In genomic region chr11:11961917-11962628, GRCm38 (mm10) we compare ENCODE assay signal across 9 mouse cellular contexts.
DNase-seq lines count a peak whose midpoint lies in the region; ATAC-seq and TF ChIP-seq lines count a peak whose summit lies in the region.
"Had no signal": no experiment of that assay in that cellular context is flagged by ENCODE, and none has a peak within 500 bp of the region (broad histone marks: within the 10 kb centered on the region; RNA-seq: fewer than 3 reads in every experiment).

No protein-coding gene starts in this region.

- no peak for TF ChIP-seq CTCF in liver, embryonic 14.5 days (IDR thresholded peaks at IDR 0.05; ENCODE audit: low read depth)

- peak; percentile 87 for TF ChIP-seq EP300 in liver, embryonic 14.5 days (IDR thresholded peaks at IDR 0.05; ENCODE audit: low read depth)

- 16% methylated on average over 5 of the region's 5 CpGs for WGBS in heart, embryonic 15.5 days
- WGBS in liver, embryonic 14.5 days (ENCODE audit: insufficient replicate concordance) = 42% methylated on average over 5 of the region's 5 CpGs

- peaks cover 81% of the 10 kb centered on the region for H3K4me1 ChIP-seq in heart, embryonic 15.5 days (replicated peaks)
- peaks cover 44 to 55% of the 10 kb centered on the region in 2 experiments for H3K4me1 ChIP-seq in liver, embryonic 14.5 days (replicated peaks; ENCODE audit: control insufficient read depth in 2 of 2, insufficient read depth in 2 of 2, low read length in 1 of 2)

- no peaks in the 10 kb centered on the region for H3K9me3 ChIP-seq in heart, embryonic 15.5 days (replicated peaks)
- H3K9me3 ChIP-seq in liver, embryonic 14.5 days (ENCODE audit: control insufficient read depth, low read length) = no peaks in the 10 kb centered on the region
- H3K9me3 ChIP-seq: neural tube, embryonic 12.5 days had no signal

- no peaks in the 10 kb centered on the region for H3K36me3 ChIP-seq in heart, embryonic 15.5 days
- no peaks in the 10 kb centered on the region for H3K36me3 ChIP-seq in liver, embryonic 14.5 days (replicated peaks; ENCODE audit: control insufficient read depth, insufficient read depth, low read depth)
- H3K36me3 ChIP-seq: neural tube, embryonic 12.5 days had no signal

- H3K4me2 ChIP-seq in heart, embryonic 15.5 days = no peak overlapping the region
- H3K4me2 ChIP-seq in liver, embryonic 14.5 days (ENCODE audit: low read depth) = peak overlapping the region; percentile 47
- H3K4me2 ChIP-seq: neural tube, embryonic 12.5 days had no signal

- DNase-seq in kidney, adult 11 months = peak; percentile 30
- no peak for DNase-seq in kidney, postnatal 4 days
- DNase-seq in c-Kit-positive CD71-positive TER-119-negative erythroid progenitor cells, embryonic 14.5 days (ENCODE audit: low read depth) = peak; percentile 53
- peak; percentile 56 to 69 (median 64) for DNase-seq in liver, embryonic 14.5 days (ENCODE audit: low read depth in 3 of 3, low spot score in 3 of 3)
- no peak for DNase-seq in adipocyte (ENCODE audit: low spot score)
- DNase-seq in right cerebral cortex, adult 2 months (ENCODE audit: low spot score in 2 of 2) = no peak
- no peak for DNase-seq in cerebellum, postnatal 4 days (ENCODE audit: low spot score in 2 of 2)

- no peak overlapping the region for H3K9ac ChIP-seq in heart, embryonic 15.5 days
- H3K9ac ChIP-seq in liver, embryonic 14.5 days (replicated peaks) = peak overlapping the region; percentile 35; the same call in 1 of the 2 replicates
- H3K9ac ChIP-seq: neural tube, embryonic 12.5 days had no signal

- no peak overlapping the region for H3K4me3 ChIP-seq in heart, embryonic 15.5 days
- no peak overlapping the region for H3K4me3 ChIP-seq in liver, embryonic 14.5 days (ENCODE audit: insufficient read depth in 1 of 2, low read depth in 2 of 2, low read length in 2 of 2)
- H3K4me3 ChIP-seq: neural tube, embryonic 12.5 days had no signal

- peak; percentile 73 for ATAC-seq in heart, embryonic 15.5 days (replicated peaks; ENCODE audit: insufficient number of reproducible peaks, insufficient read depth, low FRiP score, low read depth)
- ATAC-seq in liver, embryonic 14.5 days (ENCODE audit: insufficient read depth) = peak; percentile 76

- no peaks in the 10 kb centered on the region for H3K27me3 ChIP-seq in heart, embryonic 15.5 days
- no peaks in the 10 kb centered on the region for H3K27me3 ChIP-seq in liver, embryonic 14.5 days (ENCODE audit: control insufficient read depth, insufficient read depth, low read length)
- H3K27me3 ChIP-seq: neural tube, embryonic 12.5 days had no signal

- H3K27ac ChIP-seq in heart, embryonic 15.5 days = peak overlapping the region; percentile 97
- peak overlapping the region; percentile 66 for H3K27ac ChIP-seq in liver, embryonic 14.5 days
- H3K27ac ChIP-seq: neural tube, embryonic 12.5 days had no signal

Comparison
In these comparisons a context has a peak if more than half of its experiments do, and no peak if none do; other contexts are left out.
1. DNase-seq: peak in kidney, adult 11 months (single experiment), c-Kit-positive CD71-positive TER-119-negative erythroid progenitor cells, embryonic 14.5 days (single experiment) and liver, embryonic 14.5 days (3 of 3); none in kidney, postnatal 4 days (0 of 2), adipocyte (single experiment), right cerebral cortex, adult 2 months (0 of 2) and cerebellum, postnatal 4 days (0 of 2).